Comparison of ENCODE assay signal across 20 mouse cellular contexts in genomic region chr5:65043407-65043895, GRCm38 (mm10). TPM values are rescaled to one million over a fixed set of nuclear protein-coding genes. Genes with fewer than 3 reads are reported as not detected.
DNase-seq lines count a peak whose midpoint lies in the region; ATAC-seq and TF ChIP-seq lines count a peak whose summit lies in the region.
"Had no signal": no experiment of that assay in that cellular context is flagged by ENCODE, and none has a peak within 500 bp of the region (broad histone marks: within the 10 kb centered on the region; RNA-seq: fewer than 3 reads in every experiment).

No protein-coding gene starts in this region.

- 55% methylated on average over 11 of the region's 11 CpGs for WGBS in forebrain, embryonic 15.5 days
- 55% methylated on average over 11 of the region's 11 CpGs for WGBS in forebrain, postnatal 0 days
- 65% methylated on average over 11 of the region's 11 CpGs for WGBS in midbrain, embryonic 11.5 days
- 57% methylated on average over 11 of the region's 11 CpGs for WGBS in midbrain, embryonic 13.5 days

- no peak for DNase-seq in forebrain, postnatal 0 days
- peak; percentile 87 for DNase-seq in midbrain, embryonic 11.5 days (ENCODE audit: low spot score, missing footprints)
- DNase-seq in adrenal gland, postnatal 14 days: peak; percentile 43
- peak; percentile 8 for DNase-seq in brain, embryonic 14.5 days (ENCODE audit: low read depth)
- no peak for DNase-seq in layer of hippocampus, adult 2 months (ENCODE audit: low spot score in 2 of 2)
- DNase-seq: cerebellum, adult 9-10 months; gastrocnemius, postnatal 14 days; heart, adult 11 months; kidney, adult 18-20 months; kidney, postnatal 4 days; layer of hippocampus, adult 9-11 months; lung, postnatal 4 days; right cerebral cortex, adult 18-20 months had no signal

- ATAC-seq in forebrain, embryonic 15.5 days (replicated peaks): no peak
- no peak for ATAC-seq in forebrain, postnatal 0 days
- ATAC-seq in midbrain, embryonic 11.5 days (ENCODE audit: low FRiP score): no peak
- ATAC-seq in midbrain, embryonic 13.5 days: no peak

- no peaks in the 10 kb centered on the region for H3K36me3 ChIP-seq in forebrain, embryonic 15.5 days
- H3K36me3 ChIP-seq in forebrain, postnatal 0 days (ENCODE audit: insufficient read depth): no peaks in the 10 kb centered on the region
- no peaks in the 10 kb centered on the region for H3K36me3 ChIP-seq in midbrain, embryonic 11.5 days (ENCODE audit: control insufficient read depth, insufficient read depth, low read length)
- no peaks in the 10 kb centered on the region for H3K36me3 ChIP-seq in midbrain, embryonic 13.5 days
- H3K36me3 ChIP-seq: embryonic facial prominence, embryonic 15.5 days; neural tube, embryonic 13.5 days had no signal

- no peaks in the 10 kb centered on the region for H3K27me3 ChIP-seq in forebrain, embryonic 15.5 days
- H3K27me3 ChIP-seq in forebrain, postnatal 0 days (ENCODE audit: insufficient read depth, low read length): no peaks in the 10 kb centered on the region
- H3K27me3 ChIP-seq in midbrain, embryonic 11.5 days (ENCODE audit: control insufficient read depth, insufficient read depth, low read length): no peaks in the 10 kb centered on the region
- H3K27me3 ChIP-seq in midbrain, embryonic 13.5 days: no peaks in the 10 kb centered on the region
- H3K27me3 ChIP-seq: embryonic facial prominence, embryonic 15.5 days; limb, embryonic 15.5 days; neural tube, embryonic 13.5 days had no signal

- no peak for TF ChIP-seq CTCF in forebrain, postnatal 0 days (IDR thresholded peaks at IDR 0.05; ENCODE audit: low read depth)
- no peak for TF ChIP-seq CTCF in brain, embryonic 14.5 days (IDR thresholded peaks at IDR 0.05; ENCODE audit: borderline replicate concordance, extremely low read depth, insufficient read depth, insufficient read length)
- TF ChIP-seq CTCF in layer of hippocampus, adult 2 months (conservative IDR thresholded peaks at IDR 0.05): no peak

- H3K4me3 ChIP-seq in forebrain, embryonic 15.5 days: no peak overlapping the region
- H3K4me3 ChIP-seq in forebrain, postnatal 0 days (ENCODE audit: low read depth, low read length): no peak overlapping the region
- no peak overlapping the region for H3K4me3 ChIP-seq in midbrain, embryonic 11.5 days (ENCODE audit: low read depth, low read length)
- H3K4me3 ChIP-seq in midbrain, embryonic 13.5 days (replicated peaks): no peak overlapping the region
- H3K4me3 ChIP-seq in layer of hippocampus, adult 2 months: no peak overlapping the region
- H3K4me3 ChIP-seq: embryonic facial prominence, embryonic 15.5 days; limb, embryonic 15.5 days; neural tube, embryonic 13.5 days had no signal

- H3K4me2 ChIP-seq in forebrain, embryonic 15.5 days (replicated peaks): no peak overlapping the region
- no peak overlapping the region for H3K4me2 ChIP-seq in forebrain, postnatal 0 days (ENCODE audit: low read depth)
- no peak overlapping the region for H3K4me2 ChIP-seq in midbrain, embryonic 11.5 days
- no peak overlapping the region for H3K4me2 ChIP-seq in midbrain, embryonic 13.5 days (replicated peaks)
- H3K4me2 ChIP-seq: embryonic facial prominence, embryonic 15.5 days; heart, embryonic 11.5 days; limb, embryonic 15.5 days; neural tube, embryonic 13.5 days had no signal

- no peaks in the 10 kb centered on the region for H3K9me3 ChIP-seq in forebrain, embryonic 15.5 days
- H3K9me3 ChIP-seq in forebrain, postnatal 0 days (ENCODE audit: low read length): no peaks in the 10 kb centered on the region
- H3K9me3 ChIP-seq in midbrain, embryonic 11.5 days (ENCODE audit: control insufficient read depth, low read length): no peaks in the 10 kb centered on the region
- H3K9me3 ChIP-seq in midbrain, embryonic 13.5 days: no peaks in the 10 kb centered on the region
- H3K9me3 ChIP-seq: embryonic facial prominence, embryonic 15.5 days; limb, embryonic 15.5 days; neural tube, embryonic 13.5 days had no signal

- H3K27ac ChIP-seq in forebrain, embryonic 15.5 days (replicated peaks): peak overlapping the region; percentile 25; the same call in 1 of the 2 replicates
- no peak overlapping the region for H3K27ac ChIP-seq in forebrain, postnatal 0 days (ENCODE audit: low read depth, low read length)
- H3K27ac ChIP-seq in midbrain, embryonic 11.5 days (ENCODE audit: low read depth, low read length): no peak overlapping the region
- no peak overlapping the region for H3K27ac ChIP-seq in midbrain, embryonic 13.5 days
- H3K27ac ChIP-seq in layer of hippocampus, adult 2 months: no peak overlapping the region
- H3K27ac ChIP-seq: embryonic facial prominence, embryonic 15.5 days; limb, embryonic 15.5 days; neural tube, embryonic 13.5 days had no signal

- no peak overlapping the region for H3K9ac ChIP-seq in forebrain, embryonic 15.5 days (replicated peaks)
- H3K9ac ChIP-seq in forebrain, postnatal 0 days: no peak overlapping the region
- no peak overlapping the region for H3K9ac ChIP-seq in midbrain, embryonic 11.5 days (ENCODE audit: low read length)
- no peak overlapping the region for H3K9ac ChIP-seq in midbrain, embryonic 13.5 days (replicated peaks)
- H3K9ac ChIP-seq: embryonic facial prominence, embryonic 15.5 days; limb, embryonic 15.5 days; neural tube, embryonic 13.5 days had no signal

- H3K4me1 ChIP-seq in forebrain, embryonic 15.5 days: peaks cover 29% of the 10 kb centered on the region
- 0 out of 2 replicates have a peak, but pooled peaks cover 4% of the 10 kb centered on the region for H3K4me1 ChIP-seq in forebrain, postnatal 0 days (ENCODE audit: insufficient read depth)
- no peaks in the 10 kb centered on the region for H3K4me1 ChIP-seq in midbrain, embryonic 11.5 days (ENCODE audit: control insufficient read depth, insufficient read depth, low read length)
- H3K4me1 ChIP-seq in midbrain, embryonic 13.5 days (replicated peaks): peaks cover 12% of the 10 kb centered on the region

- no peak for TF ChIP-seq POLR2A in brain, embryonic 14.5 days (IDR thresholded peaks at IDR 0.05; ENCODE audit: borderline replicate concordance, extremely low read depth, insufficient read depth, insufficient read length, poor library complexity, severe bottlenecking)

RNA-seq across cellular contexts. Expression of gene Tmem156, which starts 48.5 kb away (rescaled TPM):
- 0.11 and 0.13 TPM in 2 replicates for polyA plus RNA-seq in forebrain, embryonic 15.5 days (2015; fragmentation: Nextera tagmentation; extraction: Ambion mirVana)
- total RNA-seq in forebrain, postnatal 0 days (2014; rRNA removed): 0.19 and 0.23 TPM in 2 replicates
- 0.15 and 0.21 TPM in 2 replicates for polyA plus RNA-seq in forebrain, postnatal 0 days (2015; fragmentation: Nextera tagmentation; extraction: Ambion mirVana)
- 0.19 TPM in 1 of 2 replicates, not detected in the other for polyA plus RNA-seq in midbrain, embryonic 11.5 days (2014; fragmentation: Nextera tagmentation; extraction: Ambion mirVana)
- polyA plus RNA-seq in midbrain, embryonic 13.5 days (2015; fragmentation: Nextera tagmentation; extraction: Ambion mirVana): not detected in 2 replicates
- total RNA-seq in adrenal gland, postnatal 14 days (2021): 0.44 and 2.0 TPM in 2 replicates
- 0.08 and 0.11 TPM in 2 replicates for polyA plus RNA-seq in brain, embryonic 14.5 days (2012; rRNA removed)
- total RNA-seq in layer of hippocampus, adult 2 months (2021): under 1 TPM; 0.39 to 0.44 TPM
- total RNA-seq: gastrocnemius, postnatal 14 days had no signal
- polyA plus RNA-seq: C2C12; heart, embryonic 11.5 days; neural tube, embryonic 13.5 days had no signal

Comparison
In these comparisons a context has a peak if more than half of its experiments do, and no peak if none do; other contexts are left out.
1. DNase-seq: peak in midbrain, embryonic 11.5 days (single experiment), adrenal gland, postnatal 14 days (single experiment) and brain, embryonic 14.5 days (single experiment); none in forebrain, postnatal 0 days (single experiment) and layer of hippocampus, adult 2 months (0 of 2).